Comparison of ENCODE assay signal across 21 mouse cellular contexts in the genomic region with DNA sequence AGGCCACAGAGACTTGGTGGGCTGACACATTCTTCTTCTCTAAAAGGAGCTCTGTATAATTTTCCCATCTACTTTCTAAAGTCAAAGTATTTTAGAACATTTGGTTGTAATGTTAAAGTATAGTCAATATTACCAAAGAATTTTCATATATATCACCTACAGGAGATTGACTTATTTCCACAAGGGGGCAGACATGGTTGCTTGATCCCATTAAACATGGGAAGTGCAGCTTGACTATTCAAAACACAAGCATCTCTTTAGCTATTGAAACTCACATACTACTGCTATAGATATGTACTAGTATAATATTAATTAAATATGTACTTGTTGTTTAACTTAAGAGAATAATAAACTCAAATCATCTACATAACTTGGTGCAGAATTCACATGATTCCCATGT.
DNase-seq lines count a peak whose midpoint lies in the region; ATAC-seq and TF ChIP-seq lines count a peak whose summit lies in the region.
"Had no signal": no experiment of that assay in that cellular context is flagged by ENCODE, and none has a peak within 500 bp of the region (broad histone marks: within the 10 kb centered on the region; RNA-seq: fewer than 3 reads in every experiment).

No protein-coding gene starts in this region.

- peak; percentile 41 for TF ChIP-seq CTCF in forebrain, postnatal 0 days (IDR thresholded peaks at IDR 0.05; ENCODE audit: low read depth)

- ATAC-seq in forebrain, postnatal 0 days: no peak
- no peak for ATAC-seq in midbrain, embryonic 14.5 days (ENCODE audit: low FRiP score, low TSS enrichment)
- ATAC-seq in midbrain, embryonic 15.5 days (replicated peaks): no peak
- ATAC-seq: CD4-positive, CD25-positive, alpha-beta regulatory T cell, adult 4 months; intestine, postnatal 0 days; lung, postnatal 0 days had no signal

- H3K4me1 ChIP-seq in forebrain, postnatal 0 days (ENCODE audit: insufficient read depth): no peaks in the 10 kb centered on the region
- no peaks in the 10 kb centered on the region for H3K4me1 ChIP-seq in forebrain, embryonic 10.5 days
- H3K4me1 ChIP-seq in midbrain, embryonic 14.5 days (ENCODE audit: control insufficient read depth, insufficient read depth, low read length): no peaks in the 10 kb centered on the region
- H3K4me1 ChIP-seq in midbrain, embryonic 15.5 days: no peaks in the 10 kb centered on the region
- H3K4me1 ChIP-seq: forebrain, embryonic 12.5 days; heart, embryonic 10.5 days; kidney, embryonic 15.5 days; midbrain, embryonic 10.5 days had no signal

- H3K4me2 ChIP-seq in forebrain, postnatal 0 days (ENCODE audit: low read depth): no peak overlapping the region
- no peak overlapping the region for H3K4me2 ChIP-seq in midbrain, embryonic 14.5 days (ENCODE audit: low read length)
- H3K4me2 ChIP-seq in midbrain, embryonic 15.5 days: no peak overlapping the region
- H3K4me2 ChIP-seq: forebrain, embryonic 12.5 days; kidney, embryonic 15.5 days had no signal

- no peaks in the 10 kb centered on the region for H3K36me3 ChIP-seq in forebrain, postnatal 0 days (ENCODE audit: insufficient read depth)
- no peaks in the 10 kb centered on the region for H3K36me3 ChIP-seq in forebrain, embryonic 10.5 days (replicated peaks)
- H3K36me3 ChIP-seq in midbrain, embryonic 14.5 days (ENCODE audit: control insufficient read depth, insufficient read depth, low read length): no peaks in the 10 kb centered on the region
- no peaks in the 10 kb centered on the region for H3K36me3 ChIP-seq in midbrain, embryonic 15.5 days (replicated peaks)
- H3K36me3 ChIP-seq: forebrain, embryonic 12.5 days; heart, embryonic 10.5 days; kidney, embryonic 15.5 days; midbrain, embryonic 10.5 days had no signal

- no peak overlapping the region for H3K4me3 ChIP-seq in forebrain, postnatal 0 days (ENCODE audit: low read depth, low read length)
- H3K4me3 ChIP-seq in forebrain, embryonic 10.5 days: no peak overlapping the region
- no peak overlapping the region for H3K4me3 ChIP-seq in midbrain, embryonic 14.5 days (replicated peaks; ENCODE audit: low read depth, low read length)
- H3K4me3 ChIP-seq in midbrain, embryonic 15.5 days: no peak overlapping the region
- H3K4me3 ChIP-seq: forebrain, embryonic 12.5 days; heart, embryonic 10.5 days; kidney, embryonic 15.5 days; midbrain, embryonic 10.5 days had no signal

- H3K27me3 ChIP-seq in forebrain, postnatal 0 days (ENCODE audit: insufficient read depth, low read length): no peaks in the 10 kb centered on the region
- H3K27me3 ChIP-seq in forebrain, embryonic 10.5 days (ENCODE audit: poor library complexity, severe bottlenecking): no peaks in the 10 kb centered on the region
- no peaks in the 10 kb centered on the region for H3K27me3 ChIP-seq in midbrain, embryonic 14.5 days (ENCODE audit: control insufficient read depth, insufficient read depth, low read length)
- H3K27me3 ChIP-seq in midbrain, embryonic 15.5 days (replicated peaks): no peaks in the 10 kb centered on the region
- H3K27me3 ChIP-seq: forebrain, embryonic 12.5 days; kidney, embryonic 15.5 days had no signal

- peak; percentile 3 for DNase-seq in forebrain, postnatal 0 days
- no peak for DNase-seq in forebrain, embryonic 10.5 days (ENCODE audit: extremely low spot score, low spot score)
- DNase-seq in midbrain, embryonic 14.5 days: peak; percentile 58
- peak; percentile 20 for DNase-seq in MEL-GATA-1-ER (ENCODE audit: extremely low read depth, low read depth)
- DNase-seq in retina, embryonic 14.5 days (ENCODE audit: low spot score): peak; percentile 34
- no peak for DNase-seq in adrenal gland, postnatal 25 days
- no peak for DNase-seq in adipocyte (ENCODE audit: low spot score)
- DNase-seq: adrenal gland, postnatal 10 days; cerebellum, adult 11 months; cerebellum, postnatal 25 days; gastrocnemius, postnatal 10 days; heart, postnatal 4 days; kidney, postnatal 4 days had no signal

- no peak overlapping the region for H3K27ac ChIP-seq in forebrain, postnatal 0 days (ENCODE audit: low read depth, low read length)
- no peak overlapping the region for H3K27ac ChIP-seq in forebrain, embryonic 10.5 days
- no peak overlapping the region for H3K27ac ChIP-seq in midbrain, embryonic 14.5 days (replicated peaks; ENCODE audit: low read depth, low read length)
- no peak overlapping the region for H3K27ac ChIP-seq in midbrain, embryonic 15.5 days
- H3K27ac ChIP-seq: forebrain, embryonic 12.5 days; heart, embryonic 10.5 days; kidney, embryonic 15.5 days; midbrain, embryonic 10.5 days had no signal

- H3K9ac ChIP-seq in forebrain, postnatal 0 days: no peak overlapping the region
- H3K9ac ChIP-seq in midbrain, embryonic 14.5 days (replicated peaks; ENCODE audit: low read length): no peak overlapping the region
- no peak overlapping the region for H3K9ac ChIP-seq in midbrain, embryonic 15.5 days
- H3K9ac ChIP-seq: forebrain, embryonic 12.5 days; kidney, embryonic 15.5 days had no signal

- no peaks in the 10 kb centered on the region for H3K9me3 ChIP-seq in forebrain, postnatal 0 days (ENCODE audit: low read length)
- no peaks in the 10 kb centered on the region for H3K9me3 ChIP-seq in forebrain, embryonic 10.5 days
- H3K9me3 ChIP-seq in midbrain, embryonic 14.5 days (ENCODE audit: control insufficient read depth, low read length): no peaks in the 10 kb centered on the region
- no peaks in the 10 kb centered on the region for H3K9me3 ChIP-seq in midbrain, embryonic 15.5 days
- H3K9me3 ChIP-seq: forebrain, embryonic 12.5 days; heart, embryonic 10.5 days; kidney, embryonic 15.5 days; midbrain, embryonic 10.5 days had no signal

Comparison
In these comparisons a context has a peak if more than half of its experiments do, and no peak if none do; other contexts are left out.
1. DNase-seq: peak in forebrain, postnatal 0 days (single experiment), midbrain, embryonic 14.5 days (single experiment), MEL-GATA-1-ER (single experiment) and retina, embryonic 14.5 days (single experiment); none in forebrain, embryonic 10.5 days (single experiment), adrenal gland, postnatal 25 days (single experiment) and adipocyte (single experiment).